Mouse (Mus musculus) limb, embryonic 14.5 days (tissue): ENCODE measurements around the gene Gm12184. TPM values are rescaled to one million over a fixed set of nuclear protein-coding genes. Genes with fewer than 3 reads are reported as not detected.
A peak's percentile ranks its signal among the peaks of the same experiment; 100 is the strongest.

Source experiments
- ATAC-seq: fragments of 200-750 bp; cut with Nextera tagmentation; 2 replicates; pipeline ENCODE4 v1.8.0; 2017; ENCODE audit warnings: low read depth, moderate number of reproducible peaks, moderate TSS enrichment; ENCODE audit not compliant: low FRiP score
- DNase-seq: peaks from one replicate; pipeline ENCODE4 v3.0.0-alpha.2; 2015; ENCODE audit warnings: low spot score
- H3K27ac ChIP-seq: fragments of 300-500 bp; sonication (generic); replicated peaks from 2 replicates; pipeline ENCODE4 v1.5.1; 2014; ENCODE audit warnings: low read depth, mild to moderate bottlenecking, low read length, moderate library complexity, mixed read lengths
- H3K27me3 ChIP-seq: fragments of 300-500 bp; sonication (generic); 2 replicates; pipeline ENCODE4 v1.6.1; 2014; ENCODE audit warnings: low read length, mixed read lengths; ENCODE audit not compliant: control insufficient read depth, insufficient read depth
- H3K36me3 ChIP-seq: fragments of 300-500 bp; sonication (generic); 2 replicates; pipeline ENCODE4 v1.6.1; 2014; ENCODE audit warnings: mild to moderate bottlenecking, low read length, moderate library complexity, mixed read lengths; ENCODE audit not compliant: control insufficient read depth, insufficient read depth
- H3K4me1 ChIP-seq: fragments of 300-500 bp; sonication (generic); 2 replicates; pipeline ENCODE4 v1.6.1; 2014; ENCODE audit warnings: antibody characterized with exemption, low read length, mixed read lengths; ENCODE audit not compliant: control insufficient read depth, insufficient read depth
- H3K4me2 ChIP-seq: fragments of 300-500 bp; sonication (generic); replicated peaks from 2 replicates; pipeline ENCODE4 v1.6.1; 2014; ENCODE audit warnings: low read depth, mild to moderate bottlenecking, low read length, moderate library complexity; ENCODE audit not compliant: severe bottlenecking
- H3K4me3 ChIP-seq: fragments of 300-500 bp; sonication (generic); replicated peaks from 2 replicates; pipeline ENCODE4 v1.5.1; 2014; ENCODE audit warnings: low read length
- H3K9ac ChIP-seq: fragments of 300-500 bp; sonication (generic); 2 replicates; pipeline ENCODE4 v1.6.1; 2014; ENCODE audit warnings: mild to moderate bottlenecking, low read depth, low read length, moderate library complexity; ENCODE audit not compliant: severe bottlenecking
- H3K9me3 ChIP-seq: fragments of 300-500 bp; sonication (generic); 2 replicates; pipeline ENCODE4 v1.6.1; 2016; ENCODE audit warnings: low read length; ENCODE audit not compliant: control insufficient read depth
- POLR2A ChIP-seq: fragments of 200-500 bp; IDR thresholded peaks from 2 replicates; pipeline ENCODE4 v1.8.0; 2012; ENCODE audit warnings: inconsistent platforms, mild to moderate bottlenecking, moderate library complexity, borderline replicate concordance; ENCODE audit not compliant: insufficient read depth, insufficient read length; ENCODE audit errors: extremely low read depth
- WGBS: fragments of 180-500 bp; shearing (Covaris S2); extraction: QIAGEN DNeasy Blood & Tissue Kit; methylation state at CpG from one replicate; pipeline ENCODE4 v1.1.7; 2014; 5-methylcytosine and 5-hydroxymethylcytosine counted together
- polyA plus RNA-seq, 2 experiments: library from polyadenylated mRNA; depleted of rRNA in 1 of 2; stranded (reverse) in 1 of 2; unstranded in 1 of 2; fragments of >200 nt; fragmentation: Nextera tagmentation in 1 of 2; extraction: Ambion mirVana in 1 of 2; gene quantifications; 2 replicates each; pipeline versions ENCODE4 v1.2.1 to v1.2.3; 2012 to 2014

Gm12184 gene
- polyA plus RNA-seq, 2 experiments = 7.9 to 55.1 TPM

GRCm38 (mm10) chr11:48840805-48841204 lies 14.3 kb upstream of the Gm12184 start:
- H3K36me3 ChIP-seq = no peaks in the 10 kb centered on the region
- no peak overlapping the region for H3K27ac ChIP-seq
- H3K27me3 ChIP-seq = peaks cover 4% of the 10 kb centered on the region; the same call in 1 of the 2 replicates
- DNase-seq (no peak), ATAC-seq (no peak)
- TF ChIP-seq POLR2A = no peak
- no peaks in the 10 kb centered on the region for H3K9me3 ChIP-seq
- H3K4me2 ChIP-seq = no peak overlapping the region
- 0 out of 2 replicates have a peak, but pooled peaks cover 3% of the 10 kb centered on the region for H3K4me1 ChIP-seq
- H3K9ac ChIP-seq = no peak overlapping the region
- no peak overlapping the region for H3K4me3 ChIP-seq

- 0 out of 2 replicates have a peak, but pooled peaks cover 3% of the 10 kb centered on the region for H3K4me1 ChIP-seq
- H3K27me3 ChIP-seq = peaks cover 4% of the 10 kb centered on the region; the same call in 1 of the 2 replicates
- H3K9ac ChIP-seq = no peak overlapping the region
- no peak overlapping the region for H3K27ac ChIP-seq
- DNase-seq = no peak
- ATAC-seq = no peak
- H3K36me3 ChIP-seq = no peaks in the 10 kb centered on the region
- H3K4me3 ChIP-seq = peak overlapping the region; percentile 69
- WGBS = 65% methylated on average over 10 of the region's 10 CpGs
- H3K9me3 ChIP-seq = no peaks in the 10 kb centered on the region
- no peak for TF ChIP-seq POLR2A
- peak overlapping the region; percentile 68; the same call in 1 of the 2 replicates for H3K4me2 ChIP-seq
Measured at GRCm38 (mm10) chr11:48838879-48839680, 12.6 kb upstream of the Gm12184 start.

GRCm38 (mm10) chr11:48838181-48838797 lies 11.8 kb upstream of the Gm12184 start:
- no peak for DNase-seq

GRCm38 (mm10) chr11:48837310-48838180 lies 11.1 kb upstream of the Gm12184 start:
- H3K4me2 ChIP-seq = peak overlapping the region; percentile 68
- WGBS = 3% methylated on average over 70 of the region's 77 CpGs
- peaks cover 4% of the 10 kb centered on the region; the same call in 1 of the 2 replicates for H3K27me3 ChIP-seq
- H3K9ac ChIP-seq = peak overlapping the region; percentile 63
- H3K4me1 ChIP-seq = 0 out of 2 replicates have a peak, but pooled peaks cover 3% of the 10 kb centered on the region
- H3K4me3 ChIP-seq = peak overlapping the region; percentile 69
- H3K36me3 ChIP-seq = no peaks in the 10 kb centered on the region
- peak; percentile 42 for DNase-seq
- H3K27ac ChIP-seq = no peak overlapping the region
- no peak for TF ChIP-seq POLR2A
- H3K9me3 ChIP-seq = no peaks in the 10 kb centered on the region
- ATAC-seq = no peak

More at GRCm38 (mm10) chr11:48838181-48838797, 11.8 kb upstream of the Gm12184 start:
- H3K36me3 ChIP-seq = no peaks in the 10 kb centered on the region
- WGBS = 1% methylated on average over 16 of the region's 16 CpGs
- TF ChIP-seq POLR2A = no peak
- peak overlapping the region; percentile 68 for H3K4me2 ChIP-seq
- H3K27me3 ChIP-seq = peaks cover 4% of the 10 kb centered on the region; the same call in 1 of the 2 replicates
- H3K4me3 ChIP-seq = peak overlapping the region; percentile 69
- H3K9ac ChIP-seq = peak overlapping the region; percentile 63
- ATAC-seq = no peak
- H3K4me1 ChIP-seq = 0 out of 2 replicates have a peak, but pooled peaks cover 3% of the 10 kb centered on the region
- H3K27ac ChIP-seq = no peak overlapping the region
- no peaks in the 10 kb centered on the region for H3K9me3 ChIP-seq

GRCm38 (mm10) chr11:48836990-48837309 lies 10.5 kb upstream of the Gm12184 start:
- H3K27ac ChIP-seq = no peak overlapping the region
- H3K9ac ChIP-seq = peak overlapping the region; percentile 63
- 0 out of 2 replicates have a peak, but pooled peaks cover 3% of the 10 kb centered on the region for H3K4me1 ChIP-seq
- no peaks in the 10 kb centered on the region for H3K36me3 ChIP-seq
- peaks cover 4% of the 10 kb centered on the region; the same call in 1 of the 2 replicates for H3K27me3 ChIP-seq
- H3K4me3 ChIP-seq = peak overlapping the region; percentile 69
- no peak for TF ChIP-seq POLR2A
- H3K9me3 ChIP-seq = no peaks in the 10 kb centered on the region
- WGBS = 14% methylated on average over 11 of the region's 11 CpGs
- H3K4me2 ChIP-seq = peak overlapping the region; percentile 68
- DNase-seq (no peak), ATAC-seq (no peak)
